Mouse (Mus musculus) frontal cortex, postnatal 14 days (tissue): ENCODE results near the gene Tmco3.
A peak's percentile ranks its signal among the peaks of the same experiment; 100 is the strongest.
"Not testable (repeated sequence)": the region's sequence is repeated elsewhere in the genome, so short reads cannot be mapped to it uniquely, and the experiment has no call there.

ENCODE experiments used
- DNase-seq, 2 experiments: peaks; one replicate each; pipeline ENCODE4 v3.0.0; 2022; ENCODE audit warnings: low spot score in 2 of 2

Tmco3 gene

GRCm38 (mm10) chr8:13306309-13306909 is 18.4 kb downstream of the Tmco3 start:
- DNase-seq, result no peak

GRCm38 (mm10) chr8:13306916-13307315 is 18.9 kb downstream of the Tmco3 start:
- no peak for DNase-seq

DNA sequence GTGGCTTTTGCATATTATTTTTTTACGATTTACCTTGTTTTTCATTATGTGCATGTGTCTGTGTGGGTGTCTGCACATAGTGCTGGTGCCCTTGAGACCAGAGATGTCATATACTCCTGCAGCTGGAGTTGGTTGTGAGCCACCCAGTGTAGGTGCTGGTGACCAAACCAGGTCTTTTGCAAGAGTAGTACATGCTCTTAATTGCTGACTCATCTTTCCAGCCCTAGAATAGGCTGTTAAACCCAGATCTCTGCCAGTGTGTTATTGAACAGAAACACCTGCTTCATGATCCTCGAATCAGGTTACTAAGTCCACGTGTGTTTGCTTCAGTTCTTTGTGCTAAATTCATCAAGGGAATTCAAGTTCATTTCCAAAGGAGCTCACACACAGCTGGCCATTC is 26.9 kb downstream of the Tmco3 start:
- DNase-seq, result no peak

DNA sequence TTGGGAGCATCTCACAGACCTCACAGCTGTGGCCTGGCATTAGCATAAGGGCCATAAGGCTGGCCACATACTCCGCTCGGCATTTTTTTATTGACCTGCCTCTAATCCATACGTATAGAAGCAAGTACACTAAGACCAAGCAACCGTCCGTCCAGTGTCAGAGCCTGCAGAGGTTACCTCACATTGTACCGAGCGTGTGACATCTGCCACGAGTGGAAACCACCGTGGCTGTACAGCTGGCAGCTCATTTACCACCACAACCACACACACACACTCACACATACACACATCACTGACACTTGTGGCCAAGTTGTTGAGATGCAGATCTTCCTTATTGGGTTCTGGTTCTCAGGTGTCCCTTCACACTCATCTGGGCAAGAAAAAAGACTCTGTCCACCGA is 28.7 kb downstream of the Tmco3 start:
- no peak for DNase-seq

DNA sequence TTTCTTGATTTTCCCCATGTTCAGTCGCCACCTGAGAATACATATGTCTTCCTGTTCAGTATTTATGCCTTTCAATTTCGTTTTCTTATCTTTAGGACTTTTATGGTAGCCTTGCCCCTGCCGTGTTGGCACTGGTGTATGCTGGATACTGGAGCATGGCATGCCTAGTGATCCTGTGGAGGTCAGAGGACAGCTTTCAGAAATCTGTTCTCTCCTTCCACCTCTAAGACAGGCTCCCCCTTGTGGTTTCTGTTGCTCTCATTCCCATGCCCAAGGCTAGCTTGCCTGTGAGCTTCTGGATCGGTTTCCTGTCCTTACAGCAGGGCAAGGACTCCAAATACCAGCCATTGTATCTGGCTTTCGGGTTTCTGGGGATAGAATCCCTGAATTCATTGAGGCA is 38.6 kb downstream of the Tmco3 start:
- no peak for DNase-seq

GRCm38 (mm10) chr8:13334671-13335070 is 46.7 kb downstream of the Tmco3 start:
- DNase-seq, result no peak

DNA sequence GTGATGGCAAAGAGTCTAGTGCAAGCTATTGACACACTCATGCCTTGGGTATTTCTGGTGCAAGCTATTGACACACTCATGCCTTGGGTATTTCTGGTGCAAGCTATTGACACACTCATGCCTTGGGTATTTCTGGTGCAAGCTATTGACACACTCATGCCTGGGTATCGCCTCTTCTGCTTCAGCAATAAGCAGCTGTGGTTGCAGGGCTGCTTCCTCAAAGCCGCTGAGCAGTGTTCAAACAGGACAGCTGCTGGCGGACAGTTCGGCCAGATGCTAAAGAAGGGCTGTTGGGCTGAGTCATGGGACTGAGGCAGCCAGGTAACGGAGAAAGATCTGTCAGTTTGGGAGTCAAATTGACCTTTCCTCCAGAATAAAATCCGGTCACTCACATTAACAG is 49.3 kb downstream of the Tmco3 start:
- DNase-seq, result not testable (repeated sequence)

DNA sequence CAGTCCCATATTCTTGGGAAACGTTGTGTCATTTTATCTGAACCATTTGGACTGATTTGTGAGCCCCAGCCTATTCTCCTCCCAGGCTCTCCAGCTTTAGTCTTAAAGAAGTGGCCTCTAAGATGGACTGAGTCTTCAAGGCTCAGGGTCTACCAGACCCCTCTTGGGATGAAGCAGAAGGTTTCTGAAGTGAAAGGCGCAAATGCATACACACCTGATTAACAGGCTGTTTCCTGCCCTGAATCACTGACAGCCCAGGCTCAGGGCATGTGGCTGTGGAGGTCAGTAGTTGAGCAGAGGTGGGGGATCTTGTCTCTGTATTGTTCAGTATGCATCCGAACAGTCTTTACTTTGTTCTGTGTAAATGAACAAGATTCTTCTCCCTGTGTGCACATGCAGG is 49.7 kb downstream of the Tmco3 start:
- no peak for DNase-seq

DNA sequence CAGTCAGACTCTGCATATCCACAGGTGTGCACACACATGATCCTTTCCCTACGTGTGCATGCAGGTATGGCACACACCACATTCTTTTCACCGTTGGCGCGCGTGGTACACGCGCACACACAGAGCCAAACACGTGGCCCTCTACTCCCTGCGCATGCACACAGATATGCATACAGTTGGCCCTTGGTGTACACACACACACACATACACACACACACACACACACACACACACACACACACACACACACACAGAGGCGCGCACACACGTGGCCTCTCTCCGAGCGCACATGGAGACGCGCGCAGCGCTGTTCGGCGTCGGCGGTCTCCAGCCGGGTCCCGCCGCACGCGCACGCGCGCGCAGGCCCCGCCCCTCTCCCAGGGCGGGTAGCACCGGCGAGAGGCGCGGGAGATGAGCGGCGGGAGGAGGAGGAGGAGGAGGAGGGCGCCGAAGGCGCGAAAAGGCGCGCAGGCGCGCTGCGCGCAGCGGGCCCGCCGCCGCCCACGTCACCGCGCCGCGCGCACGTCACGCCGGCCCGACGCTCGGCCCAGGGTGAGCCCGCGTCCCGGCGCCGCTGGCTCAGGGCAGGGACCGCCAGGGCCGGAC is 50.4 kb downstream of the Tmco3 start, which contains the start of gene Tfdp1:
Gene Tfdp1 (plus strand): TSS at position 497 of the 606 bp plus-strand sequence.
- DNase-seq, result peak; percentile 59 to 68

- DNase-seq, result no peak
Measured at GRCm38 (mm10) chr8:13338901-13339645, 51.1 kb downstream of the Tmco3 start.

DNA sequence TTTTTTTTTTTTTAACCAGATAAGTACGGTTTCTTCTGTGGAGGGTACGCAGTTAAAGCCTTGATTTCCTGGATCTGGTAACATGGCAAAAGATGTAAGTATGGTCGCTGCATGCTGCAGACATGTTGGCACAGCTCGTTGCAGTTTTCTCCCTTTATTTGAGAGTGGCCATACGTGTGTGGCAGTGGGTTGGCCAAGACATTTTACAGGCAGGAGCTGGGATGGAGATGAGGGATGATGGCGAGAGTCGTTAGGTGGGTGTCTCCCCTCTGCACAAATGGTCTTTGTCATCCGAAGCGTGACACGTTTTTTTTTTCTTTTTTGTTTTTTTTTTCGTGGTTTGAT is 51.6 kb downstream of the Tmco3 start:
- no peak for DNase-seq

DNA sequence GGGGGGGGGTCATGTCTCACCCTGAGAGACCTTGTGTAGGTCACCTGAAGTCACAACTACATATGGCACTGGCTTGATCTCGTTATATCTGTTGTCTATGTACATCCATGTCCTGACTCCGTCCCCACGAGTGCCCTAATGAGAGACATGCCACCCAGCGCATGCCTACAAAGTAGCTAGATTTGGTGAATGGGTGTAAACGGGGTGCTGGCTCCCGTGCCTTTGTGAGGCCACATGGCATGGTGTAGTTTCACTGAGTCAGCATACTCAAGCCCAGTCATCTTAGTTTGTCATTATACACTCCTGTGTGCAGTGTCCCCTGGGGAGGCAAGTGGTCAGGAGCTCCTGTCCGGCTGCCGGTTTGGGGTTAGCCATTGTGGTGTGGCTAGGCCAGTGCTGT is 52.7 kb downstream of the Tmco3 start:
- DNase-seq, result no peak

GRCm38 (mm10) chr8:13342340-13342739 is 54.4 kb downstream of the Tmco3 start:
- DNase-seq, result no peak

GRCm38 (mm10) chr8:13343134-13343533 is 55.1 kb downstream of the Tmco3 start:
- DNase-seq, result no peak

DNA sequence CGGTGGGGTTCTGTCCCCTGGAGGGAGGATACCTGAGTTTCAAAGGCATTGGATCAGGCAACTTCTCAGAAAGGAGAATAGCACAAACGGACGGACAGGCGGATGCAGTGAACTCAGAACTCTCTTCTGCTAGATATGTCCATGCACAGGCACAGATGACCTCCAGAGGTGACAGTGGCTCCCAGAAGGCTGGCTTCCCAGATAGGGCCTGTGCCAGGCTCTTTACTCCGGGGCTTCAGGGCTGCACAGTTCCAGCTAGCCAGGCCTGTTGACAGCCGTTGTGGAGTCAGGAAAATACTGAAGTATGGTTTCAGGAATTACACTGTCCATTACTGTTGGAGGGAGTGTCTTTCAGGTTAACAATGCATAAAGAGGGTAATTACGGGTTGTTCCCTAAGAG is 62.1 kb downstream of the Tmco3 start:
- DNase-seq, result no peak

DNA sequence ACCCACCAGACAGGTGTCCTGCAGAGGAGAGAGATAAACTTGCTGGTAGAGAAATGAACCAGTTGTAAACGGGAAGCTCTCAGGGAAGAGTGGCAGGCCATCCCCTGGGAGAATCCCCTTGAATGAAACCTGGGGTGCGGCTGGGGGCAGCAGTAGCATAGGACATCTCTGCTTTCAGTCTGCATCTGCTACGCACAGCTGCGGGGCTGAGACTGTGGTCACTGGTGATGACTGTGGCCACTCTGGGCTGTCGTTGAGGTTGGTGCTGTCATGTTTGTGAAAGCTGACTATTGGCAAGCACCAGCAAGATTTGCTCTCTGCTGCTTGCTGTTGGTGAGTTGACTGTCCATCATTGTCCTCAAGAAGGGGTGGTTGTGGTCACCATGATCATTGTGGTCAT is 63.6 kb downstream of the Tmco3 start:
- no peak for DNase-seq

- no peak for DNase-seq
Measured at GRCm38 (mm10) chr8:13352601-13353000, 64.6 kb downstream of the Tmco3 start.

DNA sequence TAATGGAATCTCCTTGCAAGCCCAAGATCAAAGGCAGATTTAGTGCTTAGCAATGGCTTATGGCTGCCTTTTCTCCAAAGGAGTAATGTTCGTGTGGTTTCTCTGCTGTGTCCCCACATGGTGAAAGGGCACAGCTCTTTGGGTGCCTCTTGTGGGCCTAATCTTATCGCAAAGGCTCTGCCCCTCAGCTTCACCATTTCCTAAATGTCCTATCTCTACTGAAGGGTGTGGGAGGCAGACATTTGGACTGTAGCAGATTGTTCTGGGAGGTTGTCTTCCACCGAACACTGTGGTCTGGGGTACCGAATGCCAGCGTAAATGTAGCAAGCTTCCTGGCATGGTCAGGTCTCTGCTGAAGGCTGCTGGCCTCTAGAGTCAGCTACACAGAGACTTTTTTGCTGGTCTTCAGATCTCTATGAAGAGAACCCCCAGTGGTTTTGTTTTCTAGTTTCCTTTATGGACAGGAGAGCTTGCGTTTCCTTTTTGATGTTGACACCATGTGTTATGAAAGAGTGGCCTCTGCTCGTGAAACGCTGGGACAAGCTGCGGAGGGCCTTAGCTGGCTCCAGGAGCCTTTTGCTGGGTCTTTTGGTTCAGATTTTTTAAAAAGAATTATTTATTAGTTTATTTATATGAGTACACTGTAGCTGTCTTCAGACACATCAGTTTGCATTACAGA is 65.3 kb downstream of the Tmco3 start:
- no peak for DNase-seq

DNA sequence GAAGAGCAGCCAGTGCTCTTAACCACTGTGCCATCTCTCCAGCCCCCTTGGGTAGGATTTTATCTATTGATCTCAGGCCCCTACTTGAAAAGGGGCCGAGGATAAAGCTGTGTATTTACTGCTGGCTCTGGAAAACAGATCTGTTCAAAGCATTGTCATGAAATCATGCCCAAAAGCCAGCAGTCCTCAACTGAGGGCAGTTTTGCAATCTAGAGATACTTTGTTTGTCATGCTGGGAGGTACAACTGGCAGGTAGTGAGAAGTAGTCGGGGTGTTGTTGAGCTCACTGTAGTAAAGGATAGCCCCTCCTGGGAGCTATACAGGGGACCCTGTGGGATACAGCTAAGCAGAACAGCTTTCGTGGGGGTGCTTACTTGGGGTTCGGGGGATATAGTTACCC is 65.9 kb downstream of the Tmco3 start:
- DNase-seq, result no peak

DNA sequence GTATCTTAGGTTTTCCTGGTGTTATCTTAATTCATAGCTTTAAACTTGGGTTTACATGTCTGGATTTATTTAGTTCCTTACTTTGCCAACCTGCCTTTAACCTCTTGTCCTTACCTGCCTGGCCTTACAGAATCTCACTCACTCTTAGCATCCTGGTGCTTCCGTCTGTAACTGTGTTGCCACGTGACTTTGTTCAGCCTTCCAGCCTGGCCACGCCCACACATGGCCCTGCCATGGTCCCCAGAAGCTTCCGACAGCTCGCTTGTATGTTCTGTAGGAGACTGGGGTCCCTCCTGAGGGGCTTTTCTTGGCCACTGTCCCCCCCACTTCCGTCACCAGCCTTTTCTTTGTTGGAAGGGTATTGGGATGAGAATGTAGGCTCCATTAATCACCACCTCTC is 68.2 kb downstream of the Tmco3 start:
- DNase-seq, result no peak

DNA sequence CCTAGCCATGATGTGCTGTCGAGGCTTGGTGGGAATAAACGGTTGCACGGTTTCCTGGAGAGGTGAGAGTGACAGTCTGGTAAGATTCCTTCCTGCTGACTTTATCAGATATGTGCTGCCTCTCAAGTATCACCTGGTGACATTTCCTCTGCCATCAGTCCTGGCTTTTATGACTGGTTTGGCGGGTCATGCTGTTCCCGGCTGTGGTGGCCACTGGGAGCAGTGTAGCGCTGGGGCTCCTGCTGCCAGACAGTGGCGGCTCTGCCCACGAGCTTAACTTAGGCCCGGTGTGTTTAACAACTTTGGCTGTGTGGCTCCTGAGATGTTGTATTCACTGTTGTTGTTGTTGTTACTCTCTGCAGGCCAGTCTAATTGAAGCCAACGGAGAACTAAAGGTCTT is 68.7 kb downstream of the Tmco3 start:
- DNase-seq, result no peak

DNA sequence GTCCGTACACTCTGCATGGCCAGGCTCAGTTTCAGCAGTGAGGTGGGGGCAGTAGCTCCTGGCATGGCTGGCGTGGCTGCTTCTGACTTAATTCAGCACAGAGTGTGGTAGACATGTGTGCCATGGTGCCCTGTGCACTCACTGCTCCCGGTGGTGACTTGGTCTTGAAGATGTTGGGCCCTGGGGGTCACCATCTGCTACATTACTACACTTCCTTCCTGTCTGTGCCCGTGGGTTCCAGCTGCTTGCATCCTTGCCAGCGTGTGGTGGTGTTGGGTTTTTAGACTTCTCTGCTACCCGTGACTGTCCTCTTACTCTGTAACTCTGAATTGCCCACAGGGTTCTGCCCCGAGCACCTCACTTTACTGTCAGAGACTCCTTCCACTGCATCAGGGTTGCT is 72.2 kb downstream of the Tmco3 start:
- DNase-seq, result no peak

GRCm38 (mm10) chr8:13361865-13362264 is 73.9 kb downstream of the Tmco3 start:
- DNase-seq, result no peak
